Mouse (Mus musculus): ENCODE results near the gene Car6. TPM values are rescaled to one million over a fixed set of nuclear protein-coding genes. Genes with fewer than 3 reads are reported as not detected.

The Car6 gene
- polyA plus RNA-seq, 1 experiment: not detected

DNA sequence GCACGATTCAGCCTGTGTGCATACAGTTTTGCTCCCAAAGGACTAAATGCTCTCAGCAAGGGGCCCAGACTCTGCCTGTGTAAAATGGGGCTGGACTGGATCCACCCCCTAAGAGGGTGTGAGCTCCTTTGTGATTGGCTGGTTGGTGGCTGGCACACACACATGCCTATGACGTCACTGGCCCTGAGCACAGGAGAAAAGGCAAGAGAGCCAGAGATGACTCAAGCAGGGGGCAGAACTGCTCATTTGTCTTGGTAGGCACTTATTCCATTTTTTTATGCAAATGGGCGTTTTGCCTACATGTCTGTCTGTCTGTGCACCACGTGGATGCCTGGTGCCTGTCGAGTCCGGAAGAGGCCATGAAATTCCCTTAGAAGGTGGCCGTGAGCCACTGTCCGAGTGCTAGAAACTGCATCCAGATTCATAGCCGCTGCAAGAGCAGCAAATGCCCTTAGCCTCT is 63.0 kb downstream of the Car6 start:
- DNase-seq (ENCODE audit: extremely low spot score in 1 of 2, low spot score in 1 of 2): peak; percentile 35 to 75

DNA sequence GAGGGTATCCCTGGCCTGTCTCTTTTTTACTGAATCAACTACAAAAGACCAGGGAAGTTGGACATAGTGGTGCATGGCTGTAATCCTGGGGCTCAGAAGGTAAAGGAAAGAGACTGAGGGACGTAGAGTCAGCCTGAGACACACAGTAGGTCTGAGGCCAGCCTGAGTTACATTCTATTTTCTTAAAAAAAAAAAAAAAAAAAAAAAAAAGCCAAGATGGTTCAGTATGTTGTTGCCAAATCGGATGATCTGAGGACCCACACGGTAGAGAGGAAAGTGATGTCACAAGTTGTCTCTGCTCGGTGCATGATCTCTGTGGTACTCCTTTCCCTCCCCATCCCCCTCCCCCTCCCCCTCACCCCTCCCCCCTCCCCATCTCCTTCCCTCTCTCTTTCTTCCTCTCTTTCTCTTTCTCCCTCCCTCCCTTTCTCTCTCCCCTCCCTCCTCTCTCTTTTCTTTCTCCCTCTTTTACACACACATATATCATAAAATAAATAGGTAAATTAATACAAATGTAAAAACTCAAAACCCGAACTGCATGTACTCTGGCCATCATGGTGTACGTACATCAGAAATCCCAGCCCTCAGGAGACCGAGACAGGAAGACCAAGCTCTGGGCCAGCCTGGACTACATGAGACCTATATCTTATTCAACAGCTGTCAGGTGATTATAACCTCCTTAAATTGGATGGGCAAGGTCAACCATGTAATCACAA is 63.6 kb downstream of the Car6 start:
- no peak for DNase-seq (ENCODE audit: extremely low spot score in 1 of 2, low spot score in 1 of 2)

Other genes with a start within 250 kb of the Car6 start
- gene Spsb1, start 246.3 kb downstream of the Car6 start, polyA plus RNA-seq (2012; rRNA removed): 11.6 and 12.5 TPM in 2 replicates
- 4.4 and 5.7 TPM in 2 replicates for gene H6pd, start 192.3 kb downstream of the Car6 start, polyA plus RNA-seq (2012; rRNA removed)
- 1.4 and 1.8 TPM in 2 replicates for gene Gpr157, start 114.0 kb downstream of the Car6 start, polyA plus RNA-seq (2012; rRNA removed)
- gene Slc2a5, start 82.0 kb downstream of the Car6 start, polyA plus RNA-seq (2012; rRNA removed): 4.7 and 7.6 TPM in 2 replicates
- not detected in 2 replicates for gene Slc2a7, start 52.4 kb downstream of the Car6 start, polyA plus RNA-seq (2012; rRNA removed)
- 979 and 1,007 TPM in 2 replicates for gene Eno1, start 35.4 kb upstream of the Car6 start, polyA plus RNA-seq (2012; rRNA removed)
- gene Rere, start 80.3 kb upstream of the Car6 start, polyA plus RNA-seq (2012; rRNA removed): 64.4 and 66.1 TPM in 2 replicates

Measured in frontal cortex, adult 2 months (tissue).